Mouse (Mus musculus) heart, postnatal 0 days (tissue): ENCODE measurements at regions not wholly inside any gene's neighbourhood (a gene's known extent, or its start where the extent isn't known, plus 50 kb on each side); places are given as distances from the start of the nearest gene placed in this dataset.

Experiments used
- CTCF ChIP-seq: IDR thresholded peaks from 2 replicates; pipeline ENCODE4 v1.5.1; 2016; ENCODE audit warnings: antibody characterized with exemption, control low read depth, low read depth
- EP300 ChIP-seq: IDR thresholded peaks from 2 replicates; pipeline ENCODE4 v1.6.1; 2016; ENCODE audit warnings: antibody characterized with exemption, low read depth

DNA sequence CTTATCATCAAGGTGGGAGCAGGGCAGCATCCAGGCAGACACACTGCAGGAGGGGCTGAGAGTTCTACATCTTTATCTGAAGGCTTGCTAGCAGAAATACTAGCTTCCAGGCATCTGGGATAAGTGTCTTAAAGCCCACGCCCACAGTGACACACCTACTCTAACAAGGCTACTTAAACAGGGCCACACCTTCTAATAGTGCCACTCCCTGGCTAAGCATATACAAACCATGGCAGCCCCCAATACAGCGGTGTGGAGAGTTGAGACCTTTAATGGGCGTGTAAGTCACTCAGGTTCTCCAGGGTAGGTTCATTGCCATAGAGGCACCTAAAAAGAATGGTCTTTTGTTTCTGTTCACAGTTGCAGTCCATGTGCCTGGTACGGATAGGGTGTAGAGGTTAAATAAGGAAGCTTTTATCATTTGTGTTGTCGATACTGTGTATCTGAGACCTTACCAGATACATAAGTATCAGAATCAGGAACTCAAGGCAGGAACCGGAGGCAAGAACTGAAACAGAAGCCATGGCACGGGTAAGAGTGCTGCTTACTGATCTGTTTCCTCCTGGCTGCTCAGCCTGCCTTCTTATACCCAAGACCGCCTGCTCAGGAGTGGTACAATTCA is 69.0 kb upstream of the Atrnl1 start:
- no peak for TF ChIP-seq CTCF
- no peak for TF ChIP-seq EP300
